Mouse (Mus musculus) thymus, adult 2 months (tissue): ENCODE measurements around the gene Kcnmb3.

Experiments
- CTCF ChIP-seq: fragments of 200-500 bp; IDR thresholded peaks from 2 replicates; pipeline ENCODE4 v1.5.1; 2012; ENCODE audit warnings: mild to moderate bottlenecking, control low read depth, low read length, moderate library complexity, borderline replicate concordance; ENCODE audit not compliant: control insufficient read depth, poor library complexity, insufficient read depth; ENCODE audit errors: extremely low read depth
- POLR2A ChIP-seq: fragments of 200-500 bp; IDR thresholded peaks from 2 replicates; pipeline ENCODE4 v1.6.1; 2012; ENCODE audit warnings: mild to moderate bottlenecking, low read length, control low read depth, moderate library complexity; ENCODE audit not compliant: control insufficient read depth, poor library complexity, insufficient read depth; ENCODE audit errors: extremely low read depth

DNA sequence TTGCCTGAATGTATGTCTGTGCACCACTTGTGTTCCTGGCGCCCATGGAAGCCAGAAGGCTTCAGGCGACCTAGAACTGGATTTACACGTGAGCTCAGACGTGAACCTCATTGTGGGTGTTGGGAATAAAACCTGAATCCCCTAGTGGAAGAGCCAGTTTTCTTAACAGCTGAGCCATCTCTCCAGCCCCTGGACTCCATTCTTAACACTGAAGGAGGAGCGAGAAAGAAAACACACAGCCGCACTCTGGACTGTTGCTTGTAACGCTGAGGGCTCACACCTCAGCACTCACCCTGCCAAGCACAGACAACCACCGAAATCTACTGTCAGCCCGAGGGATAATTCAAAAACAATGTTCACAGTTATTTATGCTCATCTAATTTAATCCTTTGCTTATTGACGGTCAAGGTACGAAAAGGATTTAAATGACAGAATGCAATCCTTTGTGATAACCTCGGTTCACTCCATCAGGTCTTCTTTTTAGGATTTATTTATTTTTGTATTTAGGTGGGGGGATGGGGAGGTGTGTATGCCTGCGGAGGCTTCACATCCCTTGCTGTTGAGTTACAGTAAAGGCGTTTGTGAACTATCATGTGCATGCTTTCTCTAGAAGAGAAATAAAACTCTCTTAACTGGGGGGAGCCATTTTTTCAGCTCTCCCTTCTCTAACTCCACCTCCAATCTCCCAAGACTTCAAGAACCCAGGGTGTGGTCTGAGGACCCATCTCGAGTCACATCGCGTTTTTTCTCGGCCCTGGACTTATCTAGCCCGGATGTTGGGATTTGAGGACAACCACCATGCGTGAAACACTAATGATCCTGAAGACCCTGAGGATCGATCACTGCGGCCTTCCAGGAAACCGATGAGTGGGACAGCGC lies 17.7 kb upstream of the Kcnmb3 start, which contains the start of gene Zfp639:
- TF ChIP-seq CTCF (no peak), POLR2A (no peak)
